Mouse (Mus musculus) G1E (cell line): ENCODE data around the gene Gjb5.

ENCODE experiments used
- CTCF ChIP-seq: IDR thresholded peaks from 2 replicates; pipeline ENCODE4 v1.5.1; 2012; ENCODE audit warnings: low read depth, low read length, inconsistent platforms, mixed read lengths
- GATA1 ChIP-seq: IDR thresholded peaks from 2 replicates; pipeline ENCODE4 v1.6.1; 2012; ENCODE audit warnings: borderline replicate concordance, low read length, inconsistent platforms, mixed read lengths
- GATA2 ChIP-seq: IDR thresholded peaks from 2 replicates; pipeline ENCODE4 v1.6.1; 2012; ENCODE audit warnings: low read depth, low read length, inconsistent platforms, borderline replicate concordance
- TAL1 ChIP-seq: conservative IDR thresholded peaks from 2 replicates; pipeline ENCODE4 v1.6.1; 2012; ENCODE audit warnings: low read depth, low read length, inconsistent platforms, mixed read lengths

DNA sequence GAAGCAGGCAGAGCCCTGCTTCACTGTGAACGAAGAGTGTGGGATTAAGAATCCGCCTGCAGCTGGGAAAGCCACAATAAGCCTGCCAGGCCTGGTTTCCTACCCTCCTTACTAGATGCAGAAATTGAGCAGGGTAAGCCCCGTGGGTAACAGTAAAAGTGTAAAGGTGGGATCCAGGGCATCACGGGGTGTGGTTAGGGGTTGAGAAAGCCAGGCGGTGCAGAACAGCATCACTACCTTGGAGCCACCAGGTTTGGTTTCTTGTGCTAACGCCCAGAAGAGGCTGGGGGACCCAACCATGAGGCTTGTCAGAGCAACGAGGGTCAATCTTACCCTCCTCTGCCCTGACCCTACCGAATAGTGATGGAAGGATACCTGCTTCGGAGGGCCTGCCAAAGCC lies 43.4 kb downstream of the Gjb5 start:
- TF ChIP-seq CTCF (no peak), GATA1 (no peak), GATA2 (no peak), TAL1 (no peak)
